Mouse (Mus musculus) forebrain, embryonic 10.5 days (tissue): ENCODE results near the gene Slc5a1. TPM values are rescaled to one million over a fixed set of nuclear protein-coding genes. Genes with fewer than 3 reads are reported as not detected.

Experiments used
- DNase-seq: peaks from one replicate; pipeline ENCODE4 v3.0.0-alpha.2; 2017; ENCODE audit warnings: low spot score; ENCODE audit errors: extremely low spot score
- H3K27ac ChIP-seq: fragments of 300-500 bp; sonication (generic); 2 replicates; pipeline ENCODE4 v1.5.1; 2016; ENCODE audit warnings: mild to moderate bottlenecking
- H3K27me3 ChIP-seq: fragments of 300-500 bp; sonication (generic); 2 replicates; pipeline ENCODE4 v1.6.1; 2016; ENCODE audit warnings: mild to moderate bottlenecking; ENCODE audit not compliant: poor library complexity, severe bottlenecking
- H3K36me3 ChIP-seq: fragments of 300-500 bp; sonication (generic); replicated peaks from 2 replicates; pipeline ENCODE4 v1.6.1; 2016; ENCODE audit warnings: mild to moderate bottlenecking, moderate library complexity
- H3K4me1 ChIP-seq: fragments of 300-500 bp; sonication (generic); 2 replicates; pipeline ENCODE4 v1.6.1; 2016
- H3K4me3 ChIP-seq: fragments of 300-500 bp; sonication (generic); 2 replicates; pipeline ENCODE4 v1.5.1; 2016; ENCODE audit warnings: mild to moderate bottlenecking, moderate library complexity
- H3K9me3 ChIP-seq: fragments of 300-500 bp; sonication (generic); 2 replicates; pipeline ENCODE4 v1.6.1; 2016; ENCODE audit warnings: mild to moderate bottlenecking, moderate library complexity
- WGBS: fragments of 180-500 bp; shearing (Covaris S2); methylation state at CpG from one replicate; pipeline ENCODE4 v1.1.7; 2016; 5-methylcytosine and 5-hydroxymethylcytosine counted together
- polyA plus RNA-seq: library from polyadenylated mRNA; unstranded; fragments of >200 nt; fragmentation: Nextera tagmentation; extraction: Ambion mirVana; gene quantifications from 2 replicates; pipeline ENCODE4 v1.2.1, GENCODE M21; 2016

Gene Slc5a1
- 0.04 TPM in 1 of 2 replicates, not detected in the other for polyA plus RNA-seq

DNA sequence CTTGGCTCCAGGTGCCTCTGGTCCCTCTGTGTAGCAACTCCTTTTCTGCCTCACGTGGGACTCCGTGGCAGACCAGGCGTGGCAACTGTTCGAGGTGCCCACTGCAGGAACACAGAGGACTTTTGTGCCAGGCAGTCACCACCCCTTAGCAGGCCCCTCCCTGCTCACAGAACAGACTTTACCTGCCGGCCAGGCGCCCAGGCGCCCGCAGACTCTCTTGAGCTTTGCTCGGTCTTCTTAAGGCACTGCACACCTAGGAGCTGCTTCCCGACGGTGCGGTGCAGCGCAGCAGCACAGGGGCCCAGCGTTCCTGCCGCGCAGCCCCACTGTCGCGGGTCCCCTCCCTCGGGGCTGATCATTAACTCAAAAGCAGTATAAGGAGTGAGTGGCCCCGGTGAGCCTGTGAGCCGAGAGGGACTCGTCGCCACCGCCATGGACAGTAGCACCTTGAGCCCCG lies at the start of gene Slc5a1:
Slc5a1 (plus strand) TSS at position 195 of the 457 bp plus-strand sequence.
- peak within 1 kb of the TSS; percentile 17 for H3K4me3 ChIP-seq
- H3K27me3 ChIP-seq: peaks cover 47% of the 10 kb centered on the region
- peaks cover 20% of the 10 kb centered on the region for H3K4me1 ChIP-seq
- H3K9me3 ChIP-seq: no peaks in the 10 kb centered on the region
- H3K36me3 ChIP-seq: no peaks in the 10 kb centered on the region
- no peak within 1 kb of the TSS for H3K27ac ChIP-seq
- 12% methylated on average over 25 of the region's 25 CpGs for WGBS
- no peak for DNase-seq

DNA sequence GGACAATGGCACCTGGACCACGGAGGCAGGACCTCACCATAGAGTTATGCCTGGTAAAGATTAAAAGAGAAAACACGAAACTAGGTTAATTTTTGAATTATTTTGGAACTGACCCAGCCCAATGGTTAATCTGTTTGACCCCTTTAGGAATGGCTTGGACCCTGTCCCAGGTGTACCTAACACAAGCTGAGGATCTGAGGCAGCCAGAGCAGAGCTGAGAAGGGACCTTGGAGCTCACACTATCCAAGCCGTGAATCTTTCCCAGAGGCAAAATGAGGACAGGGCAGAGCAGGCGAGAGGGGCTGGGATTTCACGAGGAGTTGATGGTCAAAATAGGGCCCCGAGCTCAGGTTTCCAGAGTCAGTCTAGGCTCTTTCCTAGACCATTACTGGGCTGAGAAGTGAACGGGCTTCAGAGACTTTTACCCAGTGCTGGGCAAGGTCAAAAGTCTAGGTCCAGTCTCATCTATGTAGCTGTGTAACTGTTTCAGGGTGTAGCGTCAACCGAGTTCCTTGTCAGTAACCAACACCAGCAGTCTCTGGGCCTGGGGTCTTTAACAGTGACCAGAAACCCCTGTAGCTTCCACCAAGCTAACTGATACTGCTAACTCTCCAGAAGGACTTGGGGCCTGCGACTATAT lies 47.8 kb upstream of the Slc5a1 start:
- Histone ChIP-seq H3K36me3 (no peaks in the 10 kb centered on the region), H3K9me3 (no peaks in the 10 kb centered on the region), H3K4me3 (no peak overlapping the region), H3K4me1 (no peaks in the 10 kb centered on the region), H3K27ac (no peak overlapping the region), H3K27me3 (no peaks in the 10 kb centered on the region; the same call in 1 of the 2 replicates)
- 85% methylated on average over 10 of the region's 10 CpGs for WGBS
- no peak for DNase-seq

DNA sequence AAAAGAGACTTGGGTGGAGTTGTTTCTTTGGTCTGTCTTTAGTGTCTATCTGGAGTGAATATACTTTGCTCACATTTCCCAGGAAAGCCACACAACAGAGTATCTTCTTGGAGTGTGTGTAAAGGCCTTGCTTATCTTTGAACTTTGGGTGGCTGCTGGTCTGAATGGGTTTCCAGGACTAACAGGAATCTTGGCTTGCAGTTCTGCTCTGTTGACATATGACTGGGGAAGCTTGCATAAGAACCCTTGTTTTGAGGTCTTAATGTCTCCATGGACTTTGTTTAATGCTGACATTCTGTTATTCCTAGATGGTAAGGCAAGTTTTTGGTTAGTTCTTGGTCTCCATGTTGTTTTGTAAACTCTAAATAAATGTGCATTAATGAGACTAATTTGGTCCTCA lies 33.9 kb upstream of the Slc5a1 start:
- no peaks in the 10 kb centered on the region for H3K9me3 ChIP-seq
- no peak for DNase-seq
- H3K27me3 ChIP-seq: no peaks in the 10 kb centered on the region
- no peaks in the 10 kb centered on the region for H3K4me1 ChIP-seq
- H3K36me3 ChIP-seq: no peaks in the 10 kb centered on the region
- no peak overlapping the region for H3K27ac ChIP-seq
- H3K4me3 ChIP-seq: no peak overlapping the region

DNA sequence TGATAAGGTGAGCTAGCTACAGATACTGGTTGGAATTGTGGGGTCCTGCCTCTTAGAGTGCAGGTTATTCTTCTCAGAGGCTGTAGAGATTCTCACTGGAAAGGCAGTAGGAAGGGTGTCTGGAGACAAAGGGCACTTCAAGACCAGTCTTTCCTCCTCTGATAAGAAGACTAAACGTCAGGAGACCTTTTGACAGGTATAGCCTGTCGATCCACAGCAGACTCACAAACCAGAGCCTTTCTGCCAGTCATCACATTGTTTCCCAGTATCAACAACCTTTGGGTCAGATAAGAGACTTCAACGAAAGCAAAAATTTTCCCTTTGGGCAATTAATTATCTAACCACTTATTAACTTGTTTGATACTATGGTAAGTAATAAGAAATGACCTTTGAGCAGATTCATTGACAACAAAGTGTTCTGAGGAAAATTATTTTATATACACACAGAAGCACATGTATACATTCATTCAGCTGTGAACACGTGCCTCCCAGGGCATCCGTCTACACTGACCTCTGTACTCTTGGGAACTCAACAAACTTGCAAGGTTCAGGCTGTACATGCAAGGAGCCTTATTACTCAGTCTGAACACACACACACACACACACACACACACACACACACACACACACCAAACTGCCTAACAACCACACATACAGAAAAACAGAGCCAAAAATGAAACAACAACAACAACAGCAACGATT lies 27.4 kb upstream of the Slc5a1 start:
- no peaks in the 10 kb centered on the region for H3K9me3 ChIP-seq
- H3K27me3 ChIP-seq: no peaks in the 10 kb centered on the region
- H3K36me3 ChIP-seq: no peaks in the 10 kb centered on the region
- no peak overlapping the region for H3K27ac ChIP-seq
- no peaks in the 10 kb centered on the region for H3K4me1 ChIP-seq
- WGBS: 88% methylated on average over 6 of the region's 6 CpGs
- H3K4me3 ChIP-seq: no peak overlapping the region
- no peak for DNase-seq

DNA sequence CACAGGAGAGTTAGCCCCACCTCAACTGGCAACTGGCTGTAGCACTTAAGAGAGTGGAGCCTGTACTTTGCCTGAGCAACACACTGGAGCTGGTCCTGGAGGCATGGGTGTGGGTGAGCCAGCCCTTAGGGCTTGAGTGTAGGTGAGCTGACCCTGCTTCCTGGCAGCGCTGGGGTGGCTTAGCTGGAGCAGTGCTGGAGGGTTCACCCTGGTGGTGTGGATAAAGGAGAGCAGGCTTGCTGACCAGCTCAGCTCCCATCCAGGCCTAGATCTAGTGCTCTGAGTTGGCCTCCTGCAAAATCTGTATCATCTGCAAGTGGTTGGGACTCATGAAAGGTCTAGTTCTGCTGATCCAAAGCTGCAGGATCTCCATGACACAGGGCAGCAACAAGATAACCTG lies 21.1 kb upstream of the Slc5a1 start:
- H3K9me3 ChIP-seq: no peaks in the 10 kb centered on the region

DNA sequence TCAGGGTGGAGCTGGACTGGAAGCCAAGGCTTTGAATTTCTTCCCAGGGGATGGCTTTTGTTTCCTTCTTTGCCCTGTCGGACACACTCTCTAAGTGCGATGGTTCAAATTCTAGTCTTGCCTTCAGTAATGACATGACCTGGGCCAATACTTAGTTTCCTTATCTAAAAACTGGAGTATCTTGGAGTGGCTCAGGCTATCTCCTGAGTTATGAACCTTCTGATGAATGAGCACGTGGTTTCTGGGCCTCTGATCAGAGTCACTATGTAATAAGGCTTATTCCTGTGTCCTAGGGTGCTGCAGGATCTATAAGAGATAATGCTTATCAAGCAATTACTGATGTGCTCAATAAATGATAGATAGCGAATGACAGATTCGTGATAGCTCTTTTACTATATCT lies 19.4 kb upstream of the Slc5a1 start:
- Histone ChIP-seq H3K4me3 (no peak overlapping the region), H3K27ac (no peak overlapping the region), H3K36me3 (no peaks in the 10 kb centered on the region), H3K4me1 (no peaks in the 10 kb centered on the region), H3K9me3 (no peaks in the 10 kb centered on the region), H3K27me3 (no peaks in the 10 kb centered on the region)
- DNase-seq: no peak
- 89% methylated on average over 5 of the region's 5 CpGs for WGBS

More for the DNA sequence above, 21.1 kb upstream of the Slc5a1 start:
- no peak overlapping the region for H3K4me3 ChIP-seq
- H3K27me3 ChIP-seq: no peaks in the 10 kb centered on the region
- no peaks in the 10 kb centered on the region for H3K36me3 ChIP-seq
- no peaks in the 10 kb centered on the region for H3K4me1 ChIP-seq
- WGBS: 81% methylated on average over 1 of the region's 1 CpGs
- no peak overlapping the region for H3K27ac ChIP-seq
- DNase-seq: no peak

DNA sequence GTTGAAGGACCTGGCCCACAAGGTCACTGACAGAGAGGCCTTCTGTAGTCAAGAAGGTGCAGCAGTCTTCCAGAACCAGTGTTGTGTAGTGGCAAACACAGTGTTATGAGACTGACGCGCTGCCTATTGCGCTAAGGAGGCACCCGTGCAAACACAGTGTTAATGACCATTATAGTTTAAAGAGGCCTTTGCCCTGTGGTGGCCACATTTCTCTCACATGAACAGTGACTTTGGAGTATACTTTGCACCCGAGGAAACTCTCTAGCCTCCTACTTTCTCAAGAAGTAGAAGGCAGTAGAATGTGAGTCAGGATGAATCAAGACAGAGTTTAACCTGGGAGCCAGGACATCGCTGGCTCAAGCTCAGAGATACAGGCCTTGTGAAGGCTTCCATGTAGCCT lies 12.7 kb upstream of the Slc5a1 start:
- Histone ChIP-seq H3K27ac (no peak overlapping the region), H3K4me1 (no peaks in the 10 kb centered on the region), H3K9me3 (no peaks in the 10 kb centered on the region), H3K27me3 (no peaks in the 10 kb centered on the region), H3K4me3 (no peak overlapping the region), H3K36me3 (no peaks in the 10 kb centered on the region)
- no peak for DNase-seq
- WGBS: 93% methylated on average over 6 of the region's 6 CpGs

DNA sequence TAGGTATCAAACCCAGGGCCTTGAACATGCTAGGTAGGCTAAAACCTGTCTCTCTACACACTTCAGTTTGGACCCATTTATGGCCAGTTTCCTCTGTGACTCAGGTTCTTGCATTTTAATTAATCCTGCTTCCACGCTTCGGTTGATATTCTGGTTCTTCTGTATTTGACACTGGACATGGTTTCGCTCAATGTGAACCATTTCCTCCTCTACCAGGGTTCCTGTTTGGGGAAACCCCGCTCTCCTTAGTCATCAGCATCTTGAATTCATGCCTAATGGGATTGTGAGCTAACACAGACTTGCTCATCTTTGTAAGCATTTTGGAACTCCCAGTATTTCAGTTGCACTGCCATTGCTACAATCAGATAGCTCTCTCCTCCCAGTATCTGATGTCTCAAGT lies 8.7 kb upstream of the Slc5a1 start:
- DNase-seq: no peak
- Histone ChIP-seq H3K9me3 (no peaks in the 10 kb centered on the region), H3K4me1 (no peaks in the 10 kb centered on the region), H3K27me3 (no peaks in the 10 kb centered on the region), H3K4me3 (no peak overlapping the region), H3K36me3 (no peaks in the 10 kb centered on the region), H3K27ac (no peak overlapping the region)
- 87% methylated on average over 4 of the region's 4 CpGs for WGBS

DNA sequence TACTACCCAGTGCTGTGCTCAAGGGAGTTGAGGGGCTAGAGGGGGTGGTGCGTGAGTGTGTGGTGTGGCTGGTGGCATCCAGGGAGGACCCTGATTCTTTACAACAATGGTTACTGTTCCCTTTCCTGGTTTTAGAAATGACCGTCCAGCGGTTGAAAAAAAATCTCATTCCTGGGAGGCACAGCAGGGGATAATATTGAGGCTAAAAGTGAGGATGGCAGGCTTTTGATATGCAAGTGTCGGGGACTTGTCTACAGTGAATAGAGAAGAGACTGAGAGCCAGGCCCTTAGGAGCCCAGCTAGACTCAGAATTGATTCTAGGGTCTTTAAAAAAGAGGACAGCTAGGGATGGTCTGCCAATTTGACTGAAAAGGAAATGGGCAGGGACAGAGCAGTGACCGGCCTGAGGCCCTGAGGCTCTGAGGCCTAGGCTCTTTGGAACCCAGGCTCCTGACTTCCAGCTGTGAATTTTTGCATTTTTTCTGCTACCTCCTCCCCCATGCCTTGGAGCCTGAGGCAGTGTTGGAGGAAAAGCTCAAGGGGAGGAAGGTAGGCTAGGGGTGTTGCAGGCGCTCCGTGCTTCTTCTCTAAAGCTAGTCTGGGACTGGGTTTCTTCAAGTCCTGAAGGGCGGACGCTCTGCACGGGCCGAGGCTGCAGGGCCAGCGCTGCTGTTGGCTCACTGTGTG lies 1.5 kb upstream of the Slc5a1 start:
- no peak for DNase-seq
- peaks cover 20% of the 10 kb centered on the region for H3K4me1 ChIP-seq
- no peaks in the 10 kb centered on the region for H3K9me3 ChIP-seq
- no peak overlapping the region for H3K4me3 ChIP-seq
- H3K27me3 ChIP-seq: peaks cover 47% of the 10 kb centered on the region
- no peak overlapping the region for H3K27ac ChIP-seq
- no peaks in the 10 kb centered on the region for H3K36me3 ChIP-seq
- 27% methylated on average over 12 of the region's 12 CpGs for WGBS

DNA sequence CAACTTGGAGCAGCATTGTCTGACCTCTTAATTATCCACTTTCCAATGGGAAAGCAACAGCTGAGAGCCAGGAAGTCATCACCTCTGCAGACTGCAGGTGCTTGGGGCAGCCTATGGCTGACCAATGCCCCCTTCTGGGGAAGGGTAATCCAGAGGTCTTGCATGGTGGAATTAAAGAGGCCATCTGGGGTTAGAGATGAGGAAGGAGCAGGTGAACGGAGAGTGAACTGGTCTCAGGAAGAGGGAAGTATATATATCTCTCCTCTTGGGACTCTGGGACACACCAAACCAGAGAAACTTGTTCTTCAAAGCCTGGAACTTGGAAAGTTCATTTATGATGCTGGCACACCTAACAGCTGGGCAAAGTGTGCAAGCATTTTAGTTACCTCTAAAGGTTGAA lies 857 bp downstream of the Slc5a1 start:
- Histone ChIP-seq H3K9me3 (no peaks in the 10 kb centered on the region), H3K27ac (no peak overlapping the region), H3K4me1 (peaks cover 20% of the 10 kb centered on the region), H3K36me3 (no peaks in the 10 kb centered on the region), H3K27me3 (peaks cover 47% of the 10 kb centered on the region), H3K4me3 (no peak overlapping the region)
- WGBS: 48% methylated on average over 1 of the region's 1 CpGs
- no peak for DNase-seq

DNA sequence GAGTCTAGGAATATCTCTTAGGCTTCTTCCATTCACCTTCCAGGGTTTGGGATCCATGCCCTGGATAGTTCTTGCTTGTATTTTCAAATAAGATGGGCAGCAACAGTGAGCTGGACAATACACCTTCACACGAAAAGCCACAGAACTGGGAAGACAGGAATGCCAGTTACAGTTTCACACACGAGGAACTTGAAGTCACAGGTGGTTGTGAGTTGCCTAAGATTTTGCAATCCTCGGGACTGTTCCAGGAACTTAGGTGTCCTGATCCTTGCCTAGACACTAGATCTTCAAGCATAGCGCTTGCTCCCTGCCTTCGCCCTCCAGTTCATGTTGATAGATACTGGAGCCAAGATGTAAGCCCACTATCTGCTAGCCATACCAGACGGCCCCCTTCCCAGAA lies 1.6 kb downstream of the Slc5a1 start:
- no peaks in the 10 kb centered on the region for H3K36me3 ChIP-seq
- no peak overlapping the region for H3K27ac ChIP-seq
- no peak overlapping the region for H3K4me3 ChIP-seq
- no peaks in the 10 kb centered on the region for H3K9me3 ChIP-seq
- H3K27me3 ChIP-seq: peaks cover 47% of the 10 kb centered on the region
- peaks cover 20% of the 10 kb centered on the region for H3K4me1 ChIP-seq
- no peak for DNase-seq
- 87% methylated on average over 6 of the region's 6 CpGs for WGBS

DNA sequence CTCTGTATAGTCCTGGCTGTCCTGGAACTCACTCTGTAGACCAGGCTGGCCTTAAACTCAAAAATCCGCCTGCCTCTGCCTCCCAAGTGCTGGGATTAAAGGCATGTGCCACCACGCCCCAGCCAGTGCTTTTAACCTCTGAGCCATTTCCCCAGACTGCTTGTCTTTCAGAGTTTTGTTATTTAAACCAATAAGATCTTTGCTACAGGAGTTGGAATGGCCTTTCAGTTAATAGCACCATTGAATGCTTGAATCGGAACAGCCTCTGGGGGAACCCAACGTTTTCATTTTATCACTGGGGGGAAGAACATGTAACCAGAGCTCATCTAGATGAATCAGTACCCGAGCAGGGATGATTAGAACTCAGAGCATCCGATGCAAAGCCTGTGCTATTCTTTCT lies 3.0 kb downstream of the Slc5a1 start:
- H3K27ac ChIP-seq: no peak overlapping the region
- no peak overlapping the region for H3K4me3 ChIP-seq
- H3K36me3 ChIP-seq: no peaks in the 10 kb centered on the region
- peaks cover 19% of the 10 kb centered on the region for H3K4me1 ChIP-seq
- DNase-seq: no peak
- no peaks in the 10 kb centered on the region for H3K9me3 ChIP-seq
- peaks cover 42% of the 10 kb centered on the region for H3K27me3 ChIP-seq
- 83% methylated on average over 6 of the region's 6 CpGs for WGBS

DNA sequence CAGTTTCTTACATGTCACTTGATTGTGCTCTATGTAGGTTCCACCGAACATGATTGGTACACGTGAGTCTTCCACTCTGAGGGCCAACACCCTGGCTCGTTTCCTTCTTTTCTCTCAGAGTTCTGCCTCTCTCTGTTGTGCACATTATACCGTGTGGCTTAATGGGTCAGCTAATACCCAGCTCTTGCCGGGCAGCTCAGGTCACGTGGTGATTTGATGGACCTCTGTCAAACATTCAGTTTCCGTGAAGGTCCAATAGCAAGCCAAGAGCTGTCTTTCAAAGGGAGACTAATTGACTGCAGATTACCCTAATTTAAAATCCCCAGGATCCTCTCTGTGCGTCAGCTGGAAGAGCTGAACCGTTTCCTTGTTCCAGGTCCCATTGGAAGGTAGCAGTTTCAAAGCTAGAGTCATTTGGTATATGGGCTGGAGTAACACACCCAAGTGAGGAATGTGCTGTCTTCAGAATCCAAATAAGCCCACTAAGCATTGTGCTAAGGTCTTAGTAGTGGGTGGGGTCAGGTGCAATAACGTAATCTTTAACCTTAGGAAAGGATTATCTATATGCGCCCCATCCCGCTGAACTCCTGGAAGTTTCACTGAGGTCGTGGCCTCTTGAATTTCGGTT lies 3.9 kb downstream of the Slc5a1 start:
- Histone ChIP-seq H3K4me1 (peaks cover 11% of the 10 kb centered on the region), H3K4me3 (no peak overlapping the region), H3K27ac (no peak overlapping the region), H3K9me3 (no peaks in the 10 kb centered on the region), H3K27me3 (peaks cover 34% of the 10 kb centered on the region), H3K36me3 (no peaks in the 10 kb centered on the region)
- DNase-seq: no peak
- WGBS: 81% methylated on average over 14 of the region's 14 CpGs
